Mouse (Mus musculus): ENCODE results near the gene Haus4.
A peak's percentile ranks its signal among the peaks of the same experiment; 100 is the strongest.

Gene Haus4

DNA sequence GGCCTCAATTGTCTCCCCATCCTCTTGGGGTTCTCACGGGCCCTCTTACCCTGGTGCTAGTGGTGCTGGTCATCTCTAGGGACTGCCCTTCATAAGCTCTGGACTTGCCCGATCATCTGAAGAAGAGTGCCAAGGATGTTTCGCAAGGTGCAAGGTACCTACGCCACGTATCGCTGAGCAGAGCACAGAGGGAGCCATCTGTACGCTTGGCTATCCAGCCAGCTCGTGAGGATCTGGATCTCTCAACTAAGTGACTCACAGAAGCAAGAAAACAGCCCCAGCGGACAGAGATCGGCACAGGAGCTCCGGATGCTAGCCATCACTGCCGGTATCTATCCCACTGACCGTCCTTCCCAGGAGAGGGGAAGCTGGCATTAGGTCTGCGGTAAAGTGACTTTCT is 57.7 kb downstream of the Haus4 start:
- DNase-seq (ENCODE audit: low spot score), result no peak

DNA sequence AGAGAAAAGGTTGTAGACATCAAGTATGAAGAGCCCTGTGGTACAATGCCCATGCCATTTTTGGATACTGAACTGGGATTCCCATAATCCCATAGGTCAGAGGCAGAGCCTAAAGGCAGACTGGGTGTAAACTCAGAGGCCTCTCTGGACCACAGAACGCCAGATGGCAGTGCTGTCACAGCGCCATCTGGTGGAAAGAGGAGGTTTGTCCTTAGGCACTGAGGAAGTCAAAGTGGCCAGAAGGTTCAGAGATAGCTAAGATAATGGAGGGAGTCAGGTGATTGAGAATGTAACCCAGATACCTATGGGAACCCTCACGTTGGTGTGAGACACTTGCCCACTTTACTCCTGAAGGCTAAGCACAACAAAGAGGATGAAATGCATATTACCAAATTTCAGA is 60.2 kb downstream of the Haus4 start:
- DNase-seq (ENCODE audit: low spot score), result peak; percentile 40

DNA sequence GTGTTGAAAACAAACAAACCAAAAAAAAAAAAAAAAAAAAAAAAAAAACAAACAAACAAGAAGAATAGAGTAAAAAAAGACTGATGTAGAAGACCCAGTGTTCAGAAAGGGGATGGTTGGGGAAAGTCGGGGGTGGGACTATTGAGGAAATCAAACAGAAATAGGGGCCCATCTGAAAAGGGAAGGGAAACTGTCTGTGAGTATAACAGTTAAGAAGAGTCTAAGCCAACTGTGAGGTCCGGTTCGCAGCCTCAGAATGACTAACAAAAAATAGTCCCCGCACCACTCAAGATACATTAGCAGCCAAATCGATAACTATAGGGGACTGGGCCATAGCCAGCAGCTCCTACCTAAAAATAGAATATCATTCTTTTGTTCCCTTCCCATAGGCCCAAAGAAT is 61.2 kb downstream of the Haus4 start:
- DNase-seq (ENCODE audit: low spot score), result no peak

GRCm38 (mm10) chr14:54492345-54493131 is 61.9 kb downstream of the Haus4 start:
- no peak for DNase-seq (ENCODE audit: low spot score)

Data from testis, postnatal 14 days (tissue).